Mouse (Mus musculus) embryo, embryonic 9.5 days (tissue): ENCODE results near the gene Ftl1-ps1.

Experiments
- DNase-seq: peaks from one replicate; pipeline ENCODE4 v3.0.0-alpha.2; 2017; ENCODE audit errors: extremely low spot score

Gene Ftl1-ps1

DNA sequence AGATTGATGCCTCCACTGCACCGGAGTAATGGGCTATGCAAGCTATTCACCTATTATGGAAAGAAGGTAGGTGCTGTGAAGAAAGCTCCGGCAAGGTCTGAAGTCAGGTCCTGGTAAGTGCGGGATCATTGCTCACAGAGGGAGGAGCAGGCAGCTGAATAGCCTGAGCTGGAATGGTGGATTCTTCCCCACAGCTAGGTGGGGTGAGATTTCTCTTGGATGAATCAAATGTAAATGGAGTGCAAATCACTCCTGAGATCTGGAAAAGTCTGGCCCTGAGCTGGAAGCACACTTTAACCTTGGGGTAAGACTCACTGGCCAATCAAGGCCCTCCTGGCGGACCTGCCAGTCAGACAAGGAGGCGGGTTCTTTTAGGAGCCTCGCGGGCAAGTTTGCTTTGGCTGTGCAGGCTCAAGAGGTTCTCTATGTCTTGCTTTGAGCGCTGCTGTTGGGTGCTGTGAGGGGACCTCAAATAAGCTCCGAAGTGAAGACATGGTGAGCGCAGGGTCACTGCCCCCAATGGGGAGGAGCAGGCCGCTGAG lies at the start of gene Ftl1-ps1:
Ftl1-ps1 (plus strand) TSS at position 397 of the 542 bp plus-strand sequence.
- DNase-seq, result peak; percentile 23

DNA sequence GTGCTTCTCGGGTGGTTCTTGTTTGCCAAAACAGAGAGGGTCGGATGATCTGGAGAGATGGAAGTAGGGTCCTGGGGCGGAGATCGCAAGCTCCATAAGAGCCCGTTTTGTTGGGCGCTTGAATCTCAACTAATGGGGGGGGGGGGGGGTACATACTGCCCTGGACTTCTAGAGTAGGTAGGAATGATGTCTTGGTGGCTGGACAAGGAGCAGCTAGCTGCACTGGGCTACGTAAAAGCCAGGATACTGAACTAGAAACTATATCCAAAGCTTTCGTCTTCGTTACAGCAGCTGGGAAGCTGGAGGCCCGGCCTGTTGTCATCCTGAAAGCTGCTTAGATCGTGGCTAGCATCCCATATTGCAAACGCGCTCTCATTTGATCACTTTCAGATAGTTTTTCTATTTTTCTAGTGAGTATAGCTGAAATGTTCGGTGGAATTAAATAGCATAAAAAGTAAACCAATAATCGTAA lies 49.0 kb upstream of the Ftl1-ps1 start:
- no peak for DNase-seq

DNA sequence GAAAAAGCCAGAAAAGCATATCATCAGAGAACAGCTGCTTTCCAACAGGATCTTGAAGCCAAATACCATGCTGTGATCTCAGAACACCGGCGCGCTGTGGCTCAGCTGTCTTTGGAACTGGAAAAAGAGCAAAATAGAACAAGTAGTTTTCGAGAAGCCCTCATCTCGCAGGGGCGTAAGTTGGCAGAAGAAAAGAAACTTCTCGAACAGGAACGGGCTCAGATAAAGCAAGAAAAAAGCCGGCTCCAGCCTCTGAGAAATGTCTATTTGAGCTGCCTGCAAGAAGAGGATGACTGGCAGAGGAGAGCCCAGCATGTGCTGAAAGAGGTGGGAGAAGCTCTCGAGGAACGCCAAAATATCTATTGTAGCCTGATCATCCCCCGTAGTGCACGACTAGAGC lies 43.0 kb upstream of the Ftl1-ps1 start:
- no peak for DNase-seq

DNA sequence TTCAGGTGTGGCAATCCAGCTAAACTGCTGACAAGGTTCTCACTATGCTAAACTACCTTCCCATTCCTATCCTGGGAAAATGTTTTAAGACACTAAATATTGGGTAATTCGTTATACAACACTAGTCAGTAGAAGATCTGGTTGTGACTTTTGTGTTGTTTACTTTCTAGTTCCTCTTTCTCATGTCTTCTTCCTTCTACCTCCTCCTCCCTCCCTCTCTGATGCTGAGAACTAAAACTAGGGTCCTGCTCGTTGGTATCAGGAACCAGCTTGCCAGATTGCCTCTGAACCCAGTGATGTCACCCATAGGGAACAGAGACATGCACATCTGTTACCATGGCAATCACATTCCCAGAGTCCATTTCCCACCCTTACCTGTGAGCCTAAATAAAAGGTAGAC lies 37.3 kb upstream of the Ftl1-ps1 start:
- DNase-seq, result no peak

DNA sequence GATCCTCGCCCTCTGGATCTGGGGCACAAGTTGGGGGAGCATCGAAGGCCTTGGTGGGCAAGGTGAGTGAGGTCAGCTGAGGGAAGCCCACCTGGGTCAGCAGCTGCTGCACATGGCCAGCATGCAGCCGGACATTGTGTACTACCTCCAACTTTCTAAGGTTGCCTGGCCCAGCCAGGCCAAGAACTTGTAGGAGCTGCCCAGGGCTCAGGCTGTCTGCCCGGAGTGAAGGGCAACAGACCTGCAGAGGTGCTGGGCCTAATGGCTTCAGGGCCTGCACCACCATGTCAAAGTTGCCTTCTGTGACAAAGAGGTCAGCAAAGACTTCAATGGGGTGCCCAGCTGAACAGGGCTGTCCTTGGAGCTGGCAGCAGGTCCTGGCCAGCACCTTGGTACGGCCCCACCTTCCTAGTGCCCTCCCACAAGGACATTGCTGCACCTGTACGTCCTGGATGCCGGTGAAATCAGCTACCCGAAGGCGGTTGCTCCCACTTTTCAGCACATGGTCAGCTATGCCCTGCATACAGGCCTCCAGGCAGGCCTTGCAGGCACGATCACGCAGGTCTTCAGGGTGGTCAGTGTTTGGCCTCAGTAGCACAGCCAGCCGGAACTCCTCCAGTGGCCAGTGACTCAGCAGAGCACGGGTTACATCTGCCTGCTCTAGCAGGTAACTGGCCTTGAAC lies 36.2 kb upstream of the Ftl1-ps1 start:
- no peak for DNase-seq

DNA sequence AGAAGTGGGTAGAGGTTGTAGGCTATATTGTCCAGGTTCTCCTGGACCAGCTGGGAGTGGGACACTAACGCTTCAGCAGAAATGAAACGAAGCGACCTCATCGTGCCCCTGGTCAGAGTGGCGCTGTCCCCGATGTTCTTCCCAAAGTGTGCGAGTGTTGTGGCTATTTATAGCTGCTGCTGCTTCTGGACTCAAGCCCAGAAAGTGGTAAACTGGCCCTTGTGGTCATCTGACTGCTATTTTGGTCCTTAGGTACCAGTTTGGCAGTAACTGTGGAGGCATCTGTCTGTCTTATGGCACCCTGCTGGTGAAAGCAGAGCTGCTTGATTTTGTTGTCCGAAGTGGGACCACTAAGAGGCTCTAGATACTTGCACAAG lies 35.6 kb upstream of the Ftl1-ps1 start, which contains the start of gene Lrrc14b:
Lrrc14b (minus strand) TSS at position 147 of the 377 bp plus-strand sequence.
- no peak for DNase-seq

DNA sequence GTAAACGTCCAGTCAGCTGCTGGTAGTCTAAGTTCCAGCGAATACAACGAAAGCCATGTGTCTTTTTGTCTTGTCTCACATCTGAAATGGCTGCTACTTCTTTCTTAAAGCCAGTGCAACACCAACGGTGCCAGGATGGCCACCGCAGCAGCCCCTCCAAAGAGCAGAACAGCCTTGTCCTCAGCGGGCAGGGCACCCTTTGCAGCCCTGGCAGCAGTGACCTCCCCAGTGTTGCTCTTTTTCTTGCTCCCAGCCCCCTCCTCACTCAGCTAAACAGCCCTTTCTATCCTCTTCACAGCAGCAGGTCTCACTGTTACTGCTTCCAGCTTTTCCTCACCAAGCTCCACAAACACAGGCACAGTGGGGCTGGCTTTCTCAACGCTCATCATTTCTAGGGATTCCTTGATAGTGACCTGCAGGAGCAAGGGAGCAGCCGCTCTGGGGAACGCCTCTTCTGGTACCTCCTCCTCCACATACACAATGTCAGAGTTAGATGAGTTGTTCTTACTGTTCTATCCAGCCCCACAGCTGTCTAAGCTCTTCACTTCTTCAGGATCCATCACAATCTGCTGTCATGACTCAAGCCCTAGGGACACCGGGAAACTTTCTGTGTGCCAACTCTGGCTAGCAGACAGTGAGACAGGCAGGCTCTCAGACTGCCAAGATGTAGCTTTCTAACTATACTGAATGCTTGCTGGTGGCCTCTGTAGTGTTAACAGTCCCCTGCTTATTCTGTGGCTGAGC lies 17.8 kb upstream of the Ftl1-ps1 start:
- no peak for DNase-seq

DNA sequence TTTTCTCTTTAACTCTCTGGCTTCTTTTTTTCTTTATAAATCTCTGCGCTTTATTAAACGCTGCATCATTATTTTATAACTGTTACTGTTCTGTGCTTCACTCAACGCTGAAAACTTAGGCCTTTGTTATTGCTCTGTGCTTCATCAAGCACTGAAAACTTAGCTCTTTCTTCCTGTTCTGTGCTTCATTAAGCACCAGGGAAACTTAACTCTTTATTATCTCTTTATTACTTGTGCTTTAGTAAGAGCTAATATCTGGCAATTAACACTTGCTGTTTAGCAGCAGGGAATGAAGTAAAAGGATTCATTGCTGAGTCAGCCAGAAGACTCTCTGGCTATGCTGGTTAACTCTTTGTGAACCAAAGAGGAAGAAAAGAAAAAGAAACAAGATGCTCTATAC lies 17.2 kb upstream of the Ftl1-ps1 start:
- DNase-seq, result no peak

DNA sequence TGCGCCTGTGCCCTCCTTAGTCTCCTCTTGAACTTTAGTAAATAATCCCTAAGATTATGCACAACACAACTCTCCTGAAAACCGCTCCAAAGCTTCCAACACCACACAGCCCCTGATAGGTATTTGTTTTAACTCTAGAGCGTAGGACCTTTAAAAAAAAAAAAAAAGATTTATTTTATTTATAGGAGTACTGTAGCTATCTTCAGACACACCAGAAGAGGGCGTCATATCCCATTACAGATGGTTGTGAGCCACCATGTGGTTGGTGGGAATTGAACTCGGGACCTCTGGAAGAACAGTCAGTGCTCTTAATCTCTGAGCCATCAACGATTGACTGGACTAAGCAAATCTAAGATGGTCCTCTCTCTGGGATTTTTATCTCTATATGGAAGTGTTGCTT lies 9.8 kb upstream of the Ftl1-ps1 start:
- DNase-seq, result no peak

DNA sequence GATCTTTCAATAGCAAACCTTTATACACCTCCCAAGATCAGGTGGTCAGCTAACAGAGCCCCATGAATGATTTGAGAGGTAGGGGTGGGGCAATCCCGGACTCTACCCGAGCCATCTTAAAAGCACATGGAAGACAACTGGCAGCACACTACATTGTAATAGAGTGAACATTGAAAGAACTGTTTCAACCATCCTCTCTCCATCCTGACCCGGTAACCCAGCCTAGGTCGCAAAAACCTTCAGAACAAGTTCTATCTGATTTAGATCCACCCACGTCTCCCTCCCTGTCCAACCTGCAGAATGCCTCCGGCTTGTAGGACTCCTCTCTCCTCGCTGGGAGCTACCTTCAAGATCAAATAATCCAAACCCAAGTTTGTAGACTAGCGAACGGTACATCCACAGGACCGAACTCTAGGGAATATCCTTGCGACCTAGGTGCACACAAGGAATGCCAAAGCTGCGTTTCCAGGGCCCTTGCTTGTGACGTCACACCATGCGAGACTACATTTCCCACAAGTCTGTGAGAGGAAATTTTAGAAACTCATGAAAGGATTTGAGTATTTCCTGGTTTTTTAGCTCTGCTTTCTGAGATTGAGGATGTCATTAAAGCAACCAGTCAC lies 9.0 kb upstream of the Ftl1-ps1 start, which contains the start of gene Zfp72:
Zfp72 (minus strand) TSS at position 466 of the 620 bp plus-strand sequence.
- peak; percentile 67 for DNase-seq

DNA sequence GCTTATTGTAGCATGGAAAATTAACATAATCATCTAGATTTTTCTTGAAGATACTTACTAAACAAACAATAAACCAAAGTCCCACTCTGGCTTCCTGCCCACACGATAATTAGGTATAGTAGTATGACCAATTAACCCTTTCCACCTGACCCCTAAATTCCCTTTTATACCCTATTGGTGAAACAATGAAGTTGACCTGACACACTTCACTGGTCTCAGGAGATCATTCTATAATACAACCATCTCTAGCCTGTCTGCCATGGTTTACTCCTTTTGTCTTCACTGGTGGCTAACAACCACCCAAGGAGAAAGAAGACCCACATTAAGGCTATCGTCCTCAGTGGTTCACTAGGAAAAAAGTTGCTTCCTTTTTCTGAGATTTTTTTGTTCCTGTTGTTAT lies 8.3 kb upstream of the Ftl1-ps1 start:
- DNase-seq, result no peak

DNA sequence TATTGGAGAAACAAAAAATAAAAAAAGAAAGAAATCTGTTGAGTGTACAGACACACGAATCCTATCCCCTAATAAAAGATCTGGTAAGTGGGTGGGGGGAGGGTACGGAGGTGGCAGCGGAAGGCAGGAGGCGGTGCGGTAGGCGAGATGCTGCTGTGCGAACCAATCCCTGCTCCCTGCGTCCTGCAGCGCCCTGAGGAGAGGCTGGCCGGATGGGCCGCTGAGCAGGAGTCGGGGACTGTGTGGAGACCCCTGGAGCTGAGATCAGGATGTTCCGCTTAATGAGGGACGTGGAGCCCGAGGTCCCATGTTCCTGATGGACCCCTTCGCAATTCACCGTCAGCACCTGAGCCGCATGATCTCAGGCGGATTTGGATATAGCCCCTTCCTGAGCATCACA lies 40.4 kb downstream of the Ftl1-ps1 start:
- no peak for DNase-seq
